Mouse (Mus musculus): ENCODE results near the gene Sh3bp5.

GRCm38 (mm10) chr14:31448994-31449393, 13.1 kb upstream of the Sh3bp5 start:
- TF ChIP-seq EP300 (IDR thresholded peaks at IDR 0.05; ENCODE audit: low read depth), result no peak
- no peak for TF ChIP-seq CTCF (IDR thresholded peaks at IDR 0.05; ENCODE audit: low read depth)

Data from liver, postnatal 0 days (tissue).